Mouse (Mus musculus) erythroblast, embryonic 14.5 days (primary cell): ENCODE results near the gene Mkrn2os. TPM values are rescaled to one million over a fixed set of nuclear protein-coding genes. Genes with fewer than 3 reads are reported as not detected.
A peak's percentile ranks its signal among the peaks of the same experiment; 100 is the strongest.

Experiments
- H3K27me3 ChIP-seq: 2 replicates; pipeline ENCODE4 v1.6.1; 2012; ENCODE audit warnings: inconsistent platforms; ENCODE audit not compliant: control insufficient read depth
- H3K36me3 ChIP-seq: 2 replicates; pipeline ENCODE4 v1.6.1; 2012; ENCODE audit warnings: mild to moderate bottlenecking, inconsistent platforms; ENCODE audit not compliant: control insufficient read depth
- H3K4me1 ChIP-seq: 2 replicates; pipeline ENCODE4 v1.6.1; 2012; ENCODE audit warnings: inconsistent platforms; ENCODE audit not compliant: control insufficient read depth
- H3K4me3 ChIP-seq: replicated peaks from 2 replicates; pipeline ENCODE3; 2012; ENCODE audit warnings: moderate library complexity, mild to moderate bottlenecking, inconsistent platforms
- H3K9me3 ChIP-seq: 2 replicates; pipeline ENCODE4 v1.6.1; 2012; ENCODE audit warnings: low read length, inconsistent platforms, mixed read lengths; ENCODE audit not compliant: control insufficient read depth
- GATA1 ChIP-seq: IDR thresholded peaks from 2 replicates; pipeline ENCODE4 v1.6.1; 2012; ENCODE audit warnings: low read length, inconsistent platforms, mixed read lengths
- TAL1 ChIP-seq: IDR thresholded peaks from 3 replicates; pipeline ENCODE4 v1.6.1; 2012; ENCODE audit warnings: low read length, inconsistent platforms, mixed read lengths
- polyA plus RNA-seq: library from polyadenylated mRNA; stranded (reverse); fragments of >175 nt; gene quantifications from 2 replicates; pipeline ENCODE4 v1.2.3, GENCODE M21; 2012

Mkrn2os gene
- polyA plus RNA-seq, 1 experiment: not detected

DNA sequence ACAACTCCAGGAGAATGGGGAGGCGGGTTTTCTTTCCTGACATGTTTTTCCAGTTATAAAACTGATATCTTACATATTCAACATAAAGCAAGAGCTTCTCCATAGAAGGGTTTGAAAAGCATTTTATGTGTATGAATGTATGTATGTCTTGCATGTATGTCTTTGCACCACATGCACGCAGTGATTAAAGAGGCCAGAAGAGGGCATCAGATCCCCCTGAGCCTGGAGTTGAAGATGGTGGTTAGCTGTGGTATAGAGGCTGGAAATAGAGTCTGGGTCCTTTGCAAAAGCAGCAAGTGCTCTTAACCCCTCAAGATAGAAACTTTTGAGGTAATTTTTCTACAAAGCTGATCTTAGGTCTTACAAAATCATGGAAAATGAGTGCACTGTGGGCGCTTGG lies 16.7 kb upstream of the Mkrn2os start:
- Histone ChIP-seq H3K4me3 (no peak overlapping the region), H3K4me1 (no peaks in the 10 kb centered on the region; the same call in none of the 2 replicates), H3K9me3 (no peaks in the 10 kb centered on the region), H3K36me3 (peaks cover 61% of the 10 kb centered on the region), H3K27me3 (no peaks in the 10 kb centered on the region)
- no peak for TF ChIP-seq GATA1
- TF ChIP-seq TAL1: no peak

DNA sequence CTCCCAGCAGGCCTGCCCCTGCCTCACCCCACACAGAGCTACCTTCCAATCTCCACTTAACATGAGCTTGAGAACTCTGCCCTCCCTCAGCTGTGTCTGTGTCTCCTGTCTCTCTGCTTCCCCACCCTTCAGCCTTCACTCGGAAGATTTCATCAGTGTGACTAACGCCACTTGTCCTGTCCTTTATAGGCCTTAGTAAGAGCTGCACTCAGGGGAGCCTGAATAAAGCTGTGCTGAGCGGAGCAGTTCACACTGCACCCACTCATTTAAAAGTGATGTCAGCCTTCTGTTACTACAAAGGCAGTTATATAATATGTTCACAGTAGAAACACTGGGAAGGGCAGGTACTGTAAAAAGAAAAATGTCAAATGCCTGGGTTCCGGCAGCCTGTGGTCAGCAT lies 15.1 kb upstream of the Mkrn2os start:
- no peak overlapping the region for H3K4me3 ChIP-seq
- peaks cover 11% of the 10 kb centered on the region for H3K4me1 ChIP-seq
- H3K27me3 ChIP-seq: no peaks in the 10 kb centered on the region
- H3K36me3 ChIP-seq: peaks cover 47% of the 10 kb centered on the region
- no peak for TF ChIP-seq TAL1
- no peak for TF ChIP-seq GATA1
- H3K9me3 ChIP-seq: no peaks in the 10 kb centered on the region

- H3K4me1 ChIP-seq: peaks cover 19% of the 10 kb centered on the region
- no peak overlapping the region for H3K4me3 ChIP-seq
- TF ChIP-seq TAL1 (no peak), GATA1 (no peak)
- H3K9me3 ChIP-seq: no peaks in the 10 kb centered on the region
- no peaks in the 10 kb centered on the region for H3K27me3 ChIP-seq
- H3K36me3 ChIP-seq: peaks cover 39% of the 10 kb centered on the region
Observed at GRCm38 (mm10) chr6:115606461-115606860, 14.1 kb upstream of the Mkrn2os start.

- Histone ChIP-seq H3K4me3 (peak within 1 kb of the TSS; percentile 83), H3K27me3 (no peaks in the 10 kb centered on the region), H3K9me3 (peaks cover 2% of the 10 kb centered on the region), H3K36me3 (peaks cover 15% of the 10 kb centered on the region), H3K4me1 (peaks cover 22% of the 10 kb centered on the region)
- no peak for TF ChIP-seq GATA1
Observed at GRCm38 (mm10) chr6:115601715-115602523, 9.5 kb upstream of the Mkrn2os start, which contains the start of gene Mkrn2. Gene Mkrn2, plus strand, starts transcription at chr6:115601902.

GRCm38 (mm10) chr6:115601322-115601714 lies 8.9 kb upstream of the Mkrn2os start:
- no peak for TF ChIP-seq TAL1
- TF ChIP-seq GATA1: no peak
- H3K4me1 ChIP-seq: peaks cover 22% of the 10 kb centered on the region
- H3K4me3 ChIP-seq: peak overlapping the region; percentile 83
- H3K36me3 ChIP-seq: peaks cover 14% of the 10 kb centered on the region
- peaks cover 2% of the 10 kb centered on the region for H3K9me3 ChIP-seq
- H3K27me3 ChIP-seq: no peaks in the 10 kb centered on the region

GRCm38 (mm10) chr6:115595667-115596066 lies 3.3 kb upstream of the Mkrn2os start:
- no peaks in the 10 kb centered on the region for H3K27me3 ChIP-seq
- H3K4me1 ChIP-seq: peaks cover 4% of the 10 kb centered on the region
- H3K4me3 ChIP-seq: no peak overlapping the region
- no peak for TF ChIP-seq TAL1
- no peak for TF ChIP-seq GATA1
- no peaks in the 10 kb centered on the region for H3K36me3 ChIP-seq
- no peaks in the 10 kb centered on the region for H3K9me3 ChIP-seq

GRCm38 (mm10) chr6:115594463-115594862 lies 2.1 kb upstream of the Mkrn2os start:
- no peaks in the 10 kb centered on the region for H3K9me3 ChIP-seq
- no peaks in the 10 kb centered on the region for H3K36me3 ChIP-seq
- TF ChIP-seq GATA1 (no peak), TAL1 (no peak)
- H3K27me3 ChIP-seq: no peaks in the 10 kb centered on the region
- peaks cover 4% of the 10 kb centered on the region for H3K4me1 ChIP-seq
- no peak overlapping the region for H3K4me3 ChIP-seq

DNA sequence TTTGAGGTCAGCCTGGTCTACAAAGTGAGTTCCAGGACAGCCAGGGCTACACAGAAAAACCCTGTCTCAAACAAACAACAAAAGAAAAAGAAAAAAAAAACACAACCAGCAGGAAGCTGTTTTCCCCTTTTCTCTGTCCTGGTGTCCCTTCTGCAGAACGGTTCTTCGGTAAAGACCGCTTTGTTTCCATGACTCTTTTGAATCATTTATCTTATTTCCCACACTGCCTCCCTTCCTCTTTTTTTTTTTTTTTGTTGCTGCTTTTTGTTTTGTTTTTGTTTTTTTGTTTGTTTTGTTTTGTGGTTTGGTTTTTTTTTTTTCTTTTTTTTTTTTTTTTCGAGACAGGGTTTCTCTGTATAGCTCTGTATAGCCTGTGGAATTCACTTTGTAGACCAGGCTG lies 876 bp upstream of the Mkrn2os start:
- Histone ChIP-seq H3K9me3 (no peaks in the 10 kb centered on the region), H3K4me3 (no peak overlapping the region), H3K36me3 (no peaks in the 10 kb centered on the region), H3K27me3 (no peaks in the 10 kb centered on the region), H3K4me1 (peaks cover 4% of the 10 kb centered on the region)
- no peak for TF ChIP-seq TAL1
- no peak for TF ChIP-seq GATA1

- no peaks in the 10 kb centered on the region for H3K36me3 ChIP-seq
- H3K4me1 ChIP-seq: peaks cover 4% of the 10 kb centered on the region
- no peak for TF ChIP-seq TAL1
- TF ChIP-seq GATA1: no peak
- H3K9me3 ChIP-seq: no peaks in the 10 kb centered on the region
- peak overlapping the region; percentile 45 for H3K4me3 ChIP-seq
- no peaks in the 10 kb centered on the region for H3K27me3 ChIP-seq
Observed at GRCm38 (mm10) chr6:115591692-115592359, 550 bp downstream of the Mkrn2os start.

- no peaks in the 10 kb centered on the region for H3K9me3 ChIP-seq
- no peaks in the 10 kb centered on the region for H3K4me1 ChIP-seq
- TF ChIP-seq TAL1 (no peak), GATA1 (no peak)
- H3K4me3 ChIP-seq: no peak overlapping the region
- H3K36me3 ChIP-seq: peaks cover 3% of the 10 kb centered on the region; the same call in 1 of the 2 replicates
- no peaks in the 10 kb centered on the region for H3K27me3 ChIP-seq
Observed at GRCm38 (mm10) chr6:115586321-115586720, 6.1 kb downstream of the Mkrn2os start.
